Mouse (Mus musculus) neural tube, embryonic 10.5 days (tissue): ENCODE results near the gene Hnrnpm.
"Not testable (repeated sequence)": the region's sequence is repeated elsewhere in the genome, so short reads cannot be mapped to it uniquely, and the experiment has no call there.

Source experiments
- DNase-seq: peaks from one replicate; pipeline ENCODE4 v3.0.0-alpha.2; 2017; ENCODE audit warnings: low spot score; ENCODE audit errors: extremely low spot score

The Hnrnpm gene

GRCm38 (mm10) chr17:33673837-33674236 lies 12.8 kb downstream of the Hnrnpm start:
- no peak for DNase-seq

GRCm38 (mm10) chr17:33669681-33670080 lies 17.0 kb downstream of the Hnrnpm start:
- no peak for DNase-seq

- DNase-seq = no peak
These were observed 19.8 kb downstream of the Hnrnpm start for GRCm38 (mm10) chr17:33666813-33667212.

GRCm38 (mm10) chr17:33649781-33650475 lies 36.7 kb downstream of the Hnrnpm start:
- DNase-seq = no peak

- DNase-seq = no peak
These were observed 41.6 kb downstream of the Hnrnpm start for GRCm38 (mm10) chr17:33645073-33645472.

GRCm38 (mm10) chr17:33644068-33644467 lies 42.6 kb downstream of the Hnrnpm start:
- DNase-seq = no peak

GRCm38 (mm10) chr17:33639743-33640142 lies 46.9 kb downstream of the Hnrnpm start:
- DNase-seq = no peak

- DNase-seq = no peak
These were observed 49.0 kb downstream of the Hnrnpm start, which contains the start of gene Pram1 for GRCm38 (mm10) chr17:33637516-33638276. Pram1 (plus strand) TSS chr17:33638056.

- DNase-seq = no peak
These were observed 49.6 kb downstream of the Hnrnpm start for GRCm38 (mm10) chr17:33637038-33637437.

GRCm38 (mm10) chr17:33631796-33632195 lies 54.9 kb downstream of the Hnrnpm start:
- no peak for DNase-seq

GRCm38 (mm10) chr17:33631236-33631635 lies 55.4 kb downstream of the Hnrnpm start:
- DNase-seq = no peak

- no peak for DNase-seq
These were observed 56.3 kb downstream of the Hnrnpm start for GRCm38 (mm10) chr17:33630171-33630895.

- no peak for DNase-seq
These were observed 57.1 kb downstream of the Hnrnpm start for GRCm38 (mm10) chr17:33629487-33630125.

GRCm38 (mm10) chr17:33628621-33629486 lies 57.8 kb downstream of the Hnrnpm start, which contains the start of gene Zfp414:
Zfp414 (plus strand) TSS chr17:33629090.
- peak; percentile 90 for DNase-seq

- no peak for DNase-seq
These were observed 59.4 kb downstream of the Hnrnpm start for GRCm38 (mm10) chr17:33627281-33627680.

GRCm38 (mm10) chr17:33613726-33614125 lies 72.9 kb downstream of the Hnrnpm start:
- DNase-seq = not testable (repeated sequence)

- DNase-seq = no peak
These were observed 76.1 kb downstream of the Hnrnpm start for GRCm38 (mm10) chr17:33610548-33610947.

GRCm38 (mm10) chr17:33607273-33607672 lies 79.4 kb downstream of the Hnrnpm start:
- DNase-seq = no peak

- no peak for DNase-seq
These were observed 84.7 kb downstream of the Hnrnpm start for GRCm38 (mm10) chr17:33601947-33602346.

GRCm38 (mm10) chr17:33600831-33601230 lies 85.8 kb downstream of the Hnrnpm start:
- DNase-seq = no peak
